Mouse (Mus musculus) G1E (cell line): ENCODE measurements at regions not wholly inside any gene's neighbourhood (a gene's known extent, or its start where the extent isn't known, plus 50 kb on each side); places are given as distances from the start of the nearest gene placed in this dataset.

Experiments used
- CTCF ChIP-seq: IDR thresholded peaks from 2 replicates; pipeline ENCODE4 v1.5.1; 2012; ENCODE audit warnings: low read depth, low read length, inconsistent platforms, mixed read lengths
- GATA1 ChIP-seq: IDR thresholded peaks from 2 replicates; pipeline ENCODE4 v1.6.1; 2012; ENCODE audit warnings: borderline replicate concordance, low read length, inconsistent platforms, mixed read lengths
- GATA2 ChIP-seq: IDR thresholded peaks from 2 replicates; pipeline ENCODE4 v1.6.1; 2012; ENCODE audit warnings: low read depth, low read length, inconsistent platforms, borderline replicate concordance
- POLR2AphosphoS5 ChIP-seq: IDR thresholded peaks from 2 replicates; pipeline ENCODE4 v1.6.1; 2012; ENCODE audit warnings: low read depth, low read length, inconsistent platforms; ENCODE audit not compliant: insufficient replicate concordance
- TAL1 ChIP-seq: conservative IDR thresholded peaks from 2 replicates; pipeline ENCODE4 v1.6.1; 2012; ENCODE audit warnings: low read depth, low read length, inconsistent platforms, mixed read lengths

DNA sequence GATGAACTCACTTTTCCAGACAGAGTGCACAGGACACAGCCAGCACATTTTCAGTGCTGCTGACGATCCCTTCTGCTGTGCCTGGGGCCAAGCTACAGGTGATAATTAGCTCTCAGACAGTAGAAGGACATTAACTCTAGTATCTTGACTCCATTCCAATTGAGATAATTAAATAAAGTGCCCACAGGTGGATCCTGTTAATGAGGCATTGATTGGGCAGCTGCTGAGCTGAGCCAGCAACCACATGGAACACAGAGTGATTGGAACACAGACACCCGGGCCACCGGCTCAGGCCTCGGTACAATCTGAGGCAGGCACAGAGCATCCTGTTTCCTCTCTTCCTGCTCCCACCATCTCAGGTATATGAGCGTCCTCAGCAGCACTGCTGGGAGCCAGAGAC lies 114.5 kb upstream of the Habp2 start:
- TF ChIP-seq CTCF (no peak), GATA1 (no peak), POLR2AphosphoS5 (no peak), TAL1 (no peak), GATA2 (no peak)
